Mouse (Mus musculus): ENCODE measurements around the gene Tuft1.
"Not testable (repeated sequence)": the region's sequence is repeated elsewhere in the genome, so short reads cannot be mapped to it uniquely, and the experiment has no call there.

Tuft1 gene

DNA sequence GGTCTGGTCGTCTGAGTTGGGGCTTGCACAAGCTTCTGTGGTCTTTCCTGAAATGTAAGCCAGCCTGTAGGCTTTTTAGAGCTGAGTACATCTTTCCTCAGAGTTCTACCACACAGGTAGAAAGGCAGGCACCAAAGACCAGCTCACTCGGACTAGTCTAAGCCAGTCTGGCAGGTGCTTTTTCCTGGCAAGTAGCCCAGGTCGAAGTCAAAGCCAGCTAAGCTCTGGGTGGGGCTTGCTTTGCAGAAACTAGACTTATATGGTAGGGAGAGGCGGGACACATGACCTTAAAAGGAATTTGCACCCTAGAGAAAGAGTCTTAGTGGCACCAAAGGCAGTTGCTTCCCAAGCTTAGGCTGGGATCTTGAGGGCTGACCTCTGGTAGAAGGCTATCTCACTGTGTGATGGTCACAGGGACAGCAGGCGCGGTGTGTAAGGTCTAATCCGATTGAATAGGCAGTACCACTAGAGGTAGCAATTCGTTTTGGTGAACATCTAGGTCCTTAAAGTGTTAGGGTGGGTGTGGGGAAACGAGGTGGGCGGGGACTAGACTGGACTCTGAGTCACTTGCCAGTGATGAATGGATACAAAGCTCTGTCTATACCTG lies 573 bp upstream of the Tuft1 start:
- DNase-seq = not testable (repeated sequence)

DNA sequence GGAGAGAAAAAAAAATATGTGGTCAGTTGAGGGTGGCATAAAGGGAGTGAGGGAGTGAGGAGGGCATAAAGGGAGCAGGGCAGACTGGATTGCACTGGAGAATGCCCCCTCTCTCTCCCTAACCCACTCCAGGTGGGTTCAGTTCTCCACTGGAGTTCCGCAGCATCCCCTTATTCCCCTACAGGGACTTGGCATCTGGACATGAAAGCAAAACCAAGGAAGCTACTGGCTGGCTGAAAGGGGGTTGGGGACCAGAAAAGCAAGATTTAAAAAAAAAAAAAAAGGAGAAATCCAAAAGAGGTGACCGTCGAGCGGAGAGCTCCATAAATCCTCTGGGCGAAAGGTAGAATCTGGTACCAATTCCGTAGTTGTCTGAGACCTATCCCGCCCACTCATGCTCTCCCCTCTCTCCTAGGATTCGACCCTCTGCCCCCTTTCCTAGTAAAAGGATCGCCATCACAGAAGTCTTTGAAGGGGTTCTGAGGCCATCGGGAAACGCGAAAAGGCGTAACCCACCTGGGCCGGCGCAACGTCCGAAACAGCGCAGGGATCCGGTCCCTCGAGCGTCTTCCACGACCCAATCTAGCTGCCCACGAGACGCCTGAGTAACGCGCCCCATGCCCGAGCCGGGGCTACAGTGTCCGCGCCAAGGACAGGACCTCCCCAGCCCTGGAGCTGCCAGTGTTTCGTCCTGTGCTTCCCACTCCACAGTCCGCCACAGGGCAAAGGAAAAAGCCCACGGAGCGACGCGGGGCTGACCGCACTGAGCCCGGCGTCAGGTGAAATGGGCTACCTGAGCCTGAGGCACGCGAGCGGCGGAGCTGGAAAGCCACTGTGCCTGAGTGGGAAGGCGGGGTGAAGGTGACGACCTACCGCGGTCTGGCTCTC lies 576 bp downstream of the Tuft1 start:
- not testable (repeated sequence) for DNase-seq

DNA sequence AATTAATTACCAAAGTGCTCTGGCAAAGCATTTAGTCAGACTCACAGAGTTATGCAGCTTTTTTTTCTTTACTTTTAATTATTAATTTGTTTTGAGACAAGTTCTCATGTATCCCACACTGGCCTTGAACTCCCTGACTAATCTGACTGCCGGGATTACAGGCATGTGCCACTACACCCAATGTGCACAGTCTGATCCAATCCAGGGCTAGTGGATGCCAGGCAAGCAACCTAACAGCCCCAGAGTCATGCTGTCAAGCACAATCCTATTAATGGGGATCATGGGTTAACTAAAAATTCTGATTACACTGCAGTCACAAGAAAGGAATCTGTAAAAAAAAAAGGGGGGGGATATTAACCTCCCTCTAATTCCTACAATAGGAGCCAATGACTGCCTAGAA lies 4.7 kb downstream of the Tuft1 start:
- not testable (repeated sequence) for DNase-seq

DNA sequence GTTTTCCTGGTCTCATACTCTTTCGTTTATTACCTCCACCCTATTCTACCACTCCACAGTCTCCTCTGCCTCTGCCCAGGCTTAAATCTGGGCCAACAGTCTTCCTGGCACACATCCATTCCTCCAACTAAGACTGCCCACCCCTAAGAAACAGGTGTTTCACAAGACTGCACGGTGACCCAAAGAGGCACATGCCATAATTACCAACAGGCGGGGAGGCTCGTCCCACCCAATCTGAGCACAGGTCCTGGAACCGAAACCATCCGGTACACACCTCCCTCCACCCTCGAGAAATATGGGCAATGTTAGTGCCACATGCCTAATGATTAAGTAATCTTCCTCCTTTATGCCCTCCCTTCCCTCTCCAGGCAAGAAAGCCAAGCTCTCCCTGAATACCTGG lies 8.3 kb downstream of the Tuft1 start:
- no peak for DNase-seq

DNA sequence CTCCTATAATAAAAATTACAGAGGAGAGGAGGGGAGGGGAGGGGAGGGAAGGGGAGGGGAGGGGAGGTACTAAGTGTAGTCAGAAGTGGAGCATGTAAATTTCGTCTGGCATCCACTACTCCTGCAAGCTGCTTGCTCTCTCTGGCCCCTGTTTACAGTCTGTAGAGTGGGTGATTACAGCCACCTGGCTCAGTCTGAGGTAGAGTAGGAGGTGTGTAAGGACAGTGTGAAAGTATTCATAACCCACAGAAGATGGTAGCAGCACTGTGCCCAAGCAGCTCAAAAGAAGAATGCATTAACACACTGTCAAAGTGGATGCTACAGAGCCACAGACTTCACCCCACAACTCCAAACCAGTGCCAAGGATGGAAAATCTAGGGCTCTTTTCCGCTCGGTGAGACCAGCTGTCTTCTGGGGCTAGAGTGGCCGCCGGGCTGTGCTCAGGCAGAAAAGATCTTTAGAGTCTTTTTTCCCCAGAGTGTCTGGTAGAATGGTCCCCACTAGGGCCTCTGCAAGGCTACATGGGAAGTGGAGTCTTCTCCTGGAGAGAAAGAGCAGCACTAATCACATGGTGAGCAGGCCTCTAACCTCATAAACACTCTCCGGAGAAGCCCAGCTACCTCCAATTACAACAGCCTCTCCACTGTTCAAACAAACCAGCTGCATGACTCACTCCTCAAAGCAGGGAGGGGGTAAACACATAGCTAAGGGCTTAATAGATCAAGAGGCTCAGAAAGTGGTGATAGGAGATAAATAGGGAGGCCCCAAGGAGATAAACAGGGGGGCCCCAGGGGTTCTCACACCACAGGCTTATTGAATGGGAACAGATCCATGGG lies 9.7 kb downstream of the Tuft1 start:
- peak; percentile 13 for DNase-seq

DNA sequence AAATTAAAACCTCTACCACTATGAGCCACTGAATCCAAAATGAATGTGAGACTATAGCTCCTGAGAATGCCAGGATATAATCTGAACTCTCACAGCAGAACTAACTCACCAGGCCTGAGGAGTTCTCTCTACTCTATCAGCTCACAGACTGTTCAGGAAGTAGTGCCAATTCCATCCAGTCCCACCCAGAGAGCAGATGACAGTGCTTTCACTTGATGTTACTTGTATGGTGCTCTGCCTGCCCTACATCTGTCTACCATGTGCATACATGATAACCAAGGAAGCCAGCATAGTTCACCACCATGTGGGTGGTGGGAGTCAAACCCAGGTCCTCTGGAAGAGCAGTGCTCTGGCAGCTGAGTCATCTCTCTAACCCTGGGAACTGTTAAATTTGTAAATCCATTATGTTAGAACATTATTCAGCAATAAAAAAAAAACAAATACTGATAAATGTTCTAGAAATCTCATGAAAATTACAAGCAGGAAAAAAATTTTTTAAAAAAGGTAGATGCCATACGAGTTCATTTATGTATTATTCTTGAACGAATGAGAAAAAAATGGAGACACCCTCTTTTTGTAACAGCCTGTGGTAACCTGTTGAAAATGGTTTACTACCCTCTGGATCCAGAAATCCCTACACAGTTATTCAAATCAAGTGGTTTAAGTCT lies 16.0 kb downstream of the Tuft1 start, which contains the start of gene Gm10972:
Gm10972 (plus strand) TSS at position 618 of the 668 bp plus-strand sequence.
- DNase-seq = not testable (repeated sequence)

DNA sequence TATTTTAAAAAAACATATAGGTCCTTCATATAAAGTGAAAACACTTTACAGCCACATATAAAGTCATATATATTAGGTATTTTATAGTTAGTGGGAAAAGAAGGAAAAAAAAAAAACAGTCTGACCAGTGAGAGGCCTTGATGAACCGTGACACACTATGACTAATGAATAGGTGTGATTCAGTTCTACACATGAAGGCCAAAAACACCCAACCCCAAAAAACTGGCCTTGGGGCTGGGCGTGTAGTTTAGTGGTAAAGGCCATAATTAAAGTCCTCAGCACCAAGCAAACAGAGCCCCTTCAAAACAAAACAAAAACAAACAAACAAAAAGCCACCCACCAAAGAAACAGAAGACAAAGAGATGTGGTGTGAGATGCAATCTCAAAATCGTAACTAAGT lies 28.8 kb downstream of the Tuft1 start:
- DNase-seq = no peak

DNA sequence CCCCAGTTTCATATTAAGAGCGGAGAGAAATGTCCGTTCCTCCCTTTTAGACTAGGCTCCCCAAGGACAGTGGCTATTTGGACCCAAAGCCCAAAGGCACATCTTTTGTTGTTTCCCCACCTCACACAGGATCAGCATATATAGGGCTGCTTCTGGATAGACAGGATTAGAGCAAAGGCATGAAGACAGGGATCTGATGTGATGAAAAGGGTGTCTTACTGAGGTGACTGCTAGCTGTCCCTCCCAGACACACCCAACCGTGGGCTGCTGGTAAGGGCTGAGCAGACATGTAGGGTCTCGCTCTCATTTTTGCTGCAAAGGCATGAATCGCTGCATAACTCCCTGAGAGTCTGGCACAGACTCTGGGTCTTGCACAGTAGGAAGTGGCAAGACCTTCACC lies 30.0 kb downstream of the Tuft1 start:
- DNase-seq = no peak

DNA sequence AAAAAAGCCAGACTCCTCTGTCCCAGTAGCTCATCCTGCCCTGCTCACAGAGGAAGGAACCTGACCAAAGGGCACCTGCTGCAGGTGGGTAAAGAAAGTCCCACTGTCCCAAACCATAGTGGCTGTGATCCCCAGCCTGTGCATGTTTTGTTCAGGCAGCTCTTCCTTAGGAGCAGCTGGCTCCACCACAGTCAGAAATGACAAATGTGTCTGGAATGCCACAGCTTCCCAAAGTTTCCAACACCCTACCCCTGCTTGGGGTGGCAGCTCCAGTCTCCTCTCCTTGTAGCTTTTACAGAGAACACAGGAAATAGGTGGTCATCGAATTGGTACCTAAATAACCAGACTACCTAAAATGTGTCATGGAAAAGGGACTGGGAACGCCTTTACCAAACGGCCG lies 34.4 kb downstream of the Tuft1 start:
- no peak for DNase-seq

DNA sequence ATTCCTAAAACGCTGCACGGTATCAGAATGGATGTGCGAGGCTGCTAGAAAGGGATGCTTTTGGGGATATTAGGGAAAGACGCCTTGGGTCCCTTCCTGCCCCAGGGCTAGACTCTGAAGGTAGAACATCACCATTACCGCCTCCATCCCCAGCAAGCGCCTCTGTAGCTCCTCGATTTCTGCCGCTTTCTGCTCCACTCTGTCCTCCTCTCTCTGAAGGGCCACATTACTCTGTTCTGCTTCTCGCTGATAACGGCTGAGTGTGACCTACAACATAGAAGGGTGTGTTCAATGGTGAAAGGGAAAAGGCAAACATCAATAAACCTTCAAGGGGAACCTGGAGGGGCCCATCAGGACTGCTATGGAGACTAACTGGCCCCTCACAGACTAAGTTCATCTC lies 36.1 kb downstream of the Tuft1 start:
- DNase-seq = no peak

DNA sequence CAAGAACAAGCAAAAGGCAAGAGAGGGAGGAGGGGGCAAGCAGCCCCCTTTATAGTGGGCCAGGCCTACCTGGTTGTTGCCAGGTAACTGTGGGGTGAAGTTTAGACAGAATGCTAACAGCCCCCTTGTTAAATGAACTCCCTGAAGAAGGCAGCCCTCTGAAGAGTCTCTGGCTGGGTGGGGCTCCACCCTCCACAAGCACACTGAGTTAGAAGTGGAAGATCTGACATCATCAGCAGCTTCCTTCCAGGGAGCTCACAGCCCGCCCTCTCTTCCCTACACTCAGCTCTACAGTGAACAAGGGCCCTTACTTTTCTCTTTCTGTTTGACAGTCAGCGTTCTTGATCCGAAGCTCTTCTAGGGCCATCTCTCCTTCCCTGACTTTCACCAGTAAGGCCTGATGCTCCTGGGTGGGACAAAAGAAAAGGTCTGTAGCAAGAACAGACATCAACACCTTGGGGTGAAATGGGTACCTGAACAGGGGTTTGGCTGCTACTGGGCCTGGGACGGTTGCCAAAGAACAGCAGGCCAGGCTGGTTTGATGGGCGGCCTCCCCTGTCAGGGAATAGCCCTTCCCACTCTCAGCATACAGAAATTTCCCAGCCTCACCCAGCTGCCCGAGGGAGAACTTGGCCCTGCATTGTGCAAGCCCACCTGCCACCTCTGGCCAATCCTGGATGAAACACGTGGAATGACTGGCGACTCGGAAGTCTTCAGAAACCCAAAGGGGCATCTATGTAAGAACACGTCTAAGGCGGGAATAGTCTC lies 36.7 kb downstream of the Tuft1 start:
- DNase-seq = no peak

DNA sequence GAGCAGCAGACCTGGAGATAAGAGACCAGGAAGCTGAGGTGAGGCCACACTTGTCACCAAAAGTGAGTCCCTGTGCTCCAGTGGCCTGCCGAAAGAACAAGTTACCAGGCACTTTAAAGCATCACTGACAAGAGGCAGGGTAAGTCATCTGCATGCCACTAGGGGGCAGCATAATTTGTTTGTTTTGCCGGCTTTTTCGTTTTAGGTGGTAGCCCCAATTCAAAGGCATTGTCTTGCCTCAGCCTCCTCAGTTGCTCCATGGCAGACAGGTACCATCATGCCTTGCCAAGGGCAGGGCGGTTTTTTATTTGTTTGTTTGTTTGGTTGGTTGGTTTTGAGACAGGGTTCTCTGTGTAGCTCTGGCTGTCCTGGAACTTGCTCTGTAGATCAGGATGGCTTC lies 42.0 kb downstream of the Tuft1 start:
- DNase-seq = peak; percentile 15

DNA sequence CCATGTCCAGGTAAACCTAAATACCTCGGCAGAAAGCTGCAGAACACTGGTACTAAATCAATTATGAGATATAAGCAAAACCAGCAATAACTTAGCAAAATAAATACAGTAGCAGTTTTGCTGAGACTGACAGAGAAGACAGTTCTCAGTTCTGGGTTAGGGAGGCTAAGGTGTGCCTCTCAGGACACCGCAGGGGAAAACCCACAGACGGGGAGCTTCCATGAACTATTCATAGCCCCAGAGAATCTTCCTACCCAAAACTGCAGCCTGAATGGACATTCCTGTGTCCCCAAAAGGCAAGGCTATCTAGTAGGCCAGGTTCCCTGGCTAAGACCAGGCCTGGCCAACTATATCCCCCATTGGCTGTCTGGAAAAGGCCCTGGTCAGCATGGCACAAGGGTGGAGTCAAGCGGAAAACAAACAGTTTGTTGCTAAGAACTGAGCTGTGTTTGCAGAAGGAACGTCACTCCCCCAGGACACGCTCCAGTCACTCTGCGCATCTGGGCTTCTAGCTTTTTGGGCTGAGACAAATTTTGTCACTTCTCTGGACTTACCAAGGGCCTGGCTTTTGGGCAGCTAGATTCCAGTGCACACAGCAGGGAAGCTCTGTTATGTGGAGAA lies 45.3 kb downstream of the Tuft1 start:
- DNase-seq = no peak

DNA sequence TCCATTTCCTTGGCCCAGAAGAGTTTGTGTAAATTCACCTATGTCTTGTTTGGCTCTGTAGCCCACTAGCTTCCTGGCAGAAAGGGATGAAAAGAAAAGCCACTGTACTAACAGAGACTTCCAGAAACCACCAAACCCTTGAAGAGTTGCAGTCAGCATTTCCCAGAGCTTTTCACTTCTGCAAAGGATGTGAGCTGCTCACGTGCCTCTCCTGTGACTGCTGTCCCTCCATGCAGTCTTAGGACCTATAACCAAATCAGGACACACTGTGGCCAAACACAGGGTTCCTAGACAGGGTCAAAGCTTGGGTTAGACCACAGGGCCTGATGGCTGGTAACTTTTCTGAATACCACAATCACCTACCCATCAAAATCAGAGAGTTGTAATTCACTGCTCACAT lies 46.4 kb downstream of the Tuft1 start:
- no peak for DNase-seq

DNA sequence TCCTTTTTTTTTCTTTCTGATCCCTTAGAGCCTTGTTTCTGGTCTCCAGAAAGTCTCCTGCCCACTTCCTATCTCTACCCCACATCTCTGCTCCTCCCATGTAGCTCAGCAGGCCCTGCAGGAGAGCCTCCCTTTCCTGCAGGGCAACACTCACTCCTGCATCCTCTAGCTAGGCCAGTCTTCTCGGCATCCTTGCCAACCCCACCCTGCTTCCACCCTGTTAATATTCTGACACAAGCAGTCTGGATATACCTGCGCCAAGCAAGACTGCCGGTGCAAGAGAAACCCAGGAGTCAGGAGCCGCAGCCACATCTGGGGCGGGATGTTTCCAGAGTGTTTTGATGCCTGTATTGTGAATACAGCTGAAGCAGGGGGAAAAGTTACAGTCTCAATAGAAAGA lies 46.8 kb downstream of the Tuft1 start:
- DNase-seq = no peak

DNA sequence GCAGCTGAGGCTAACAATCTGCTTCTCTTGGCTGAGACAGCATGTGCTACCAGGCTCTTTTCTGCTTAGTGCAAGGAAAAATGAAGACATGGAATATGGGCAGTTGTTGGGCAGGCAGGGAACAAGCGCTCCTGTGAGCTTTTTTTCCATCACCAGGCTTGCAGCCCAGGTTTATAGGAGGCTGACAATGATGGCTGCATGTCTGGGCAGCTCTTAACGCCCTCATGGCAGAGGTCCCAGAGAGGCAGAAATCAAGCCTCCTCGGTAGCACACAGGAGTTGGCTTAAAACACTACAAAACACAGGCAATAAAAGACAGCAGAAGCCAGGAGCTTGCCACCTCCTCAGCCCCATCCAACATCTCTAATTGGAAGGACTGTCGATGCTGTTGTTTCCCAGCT lies 47.3 kb downstream of the Tuft1 start:
- peak; percentile 5 for DNase-seq

DNA sequence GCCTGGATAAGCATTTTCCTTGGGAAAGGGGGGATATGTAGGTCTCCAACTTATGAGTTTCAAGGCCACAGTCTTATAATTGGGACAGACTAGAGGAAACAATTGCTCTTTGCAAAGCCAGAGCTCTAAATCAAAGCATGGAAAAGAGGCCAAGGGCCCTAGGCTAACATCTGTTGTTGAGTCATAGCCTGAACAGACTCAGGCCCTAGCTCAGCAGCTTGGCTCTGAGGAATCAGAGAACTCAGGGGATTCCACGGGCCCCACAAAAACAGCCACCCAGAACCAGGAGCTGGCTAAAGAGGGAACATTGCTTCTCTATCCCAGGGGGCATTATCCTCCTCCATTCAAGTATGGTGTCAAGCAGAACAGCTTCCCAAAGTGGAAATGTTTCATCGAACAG lies 48.1 kb downstream of the Tuft1 start:
- DNase-seq = no peak

DNA sequence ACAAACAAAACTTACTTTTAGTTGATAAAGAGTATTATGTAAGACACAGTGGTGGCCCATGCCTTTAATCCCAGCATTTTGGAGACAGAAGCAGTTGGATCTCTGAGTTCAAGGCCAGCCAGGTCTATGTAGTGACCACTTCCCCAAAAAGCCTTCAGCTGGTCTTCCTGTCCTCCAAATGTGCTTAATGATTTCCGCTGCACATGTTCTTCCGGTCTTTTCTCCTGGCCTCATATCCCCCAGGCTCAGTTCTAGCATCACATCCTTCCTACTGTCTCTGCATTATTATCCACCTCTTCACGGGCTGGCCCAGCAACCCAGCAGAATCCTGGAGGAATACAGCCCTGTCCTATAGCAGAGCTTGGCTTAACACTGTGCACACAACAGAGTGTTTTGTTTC lies 49.1 kb downstream of the Tuft1 start:
- no peak for DNase-seq

DNA sequence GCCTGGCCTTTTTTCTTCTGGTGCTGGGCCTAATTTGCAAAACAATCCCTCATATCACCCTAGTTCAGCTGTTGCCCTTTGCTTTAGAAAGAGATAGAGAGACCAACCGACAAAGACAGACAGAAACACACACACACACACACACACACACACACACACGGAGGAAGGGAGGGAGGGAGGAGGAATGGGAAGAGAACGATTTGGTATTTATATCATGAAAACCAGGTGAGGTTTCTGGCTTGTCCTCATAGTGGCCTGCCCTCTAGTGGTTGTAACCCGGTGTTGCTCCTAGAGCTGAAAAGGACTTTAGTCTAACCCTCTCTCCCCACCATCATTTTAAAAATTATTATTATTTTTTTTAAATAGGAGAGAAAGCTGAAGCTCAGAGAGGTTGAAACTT lies 56.7 kb downstream of the Tuft1 start:
- DNase-seq = peak; percentile 26

DNA sequence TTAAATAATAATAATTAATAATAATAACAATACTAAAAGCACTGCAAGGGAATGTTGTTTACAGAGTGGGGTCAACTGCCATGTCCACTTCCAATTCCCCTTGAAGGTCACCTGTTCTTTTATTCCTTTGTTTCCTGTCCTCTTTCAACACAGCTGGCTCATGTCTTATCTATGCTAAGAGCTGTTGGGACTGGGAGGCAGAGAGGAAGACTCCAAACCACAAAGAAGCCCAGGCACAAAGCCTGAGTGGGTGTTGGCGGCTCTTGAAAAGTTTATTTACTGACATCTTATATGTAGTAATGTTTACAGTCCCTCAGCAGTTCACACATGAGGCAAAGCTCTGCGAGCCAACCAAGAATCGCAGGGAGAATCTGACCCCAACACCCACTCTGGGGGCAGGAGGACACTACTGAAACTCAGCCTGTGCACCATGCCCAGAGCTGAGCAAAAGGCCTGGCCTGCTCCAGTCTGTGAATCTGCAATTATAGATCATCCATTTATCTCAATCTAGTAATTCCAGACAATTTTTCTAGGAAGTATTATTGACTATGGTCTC lies 61.4 kb downstream of the Tuft1 start:
- no peak for DNase-seq

DNA sequence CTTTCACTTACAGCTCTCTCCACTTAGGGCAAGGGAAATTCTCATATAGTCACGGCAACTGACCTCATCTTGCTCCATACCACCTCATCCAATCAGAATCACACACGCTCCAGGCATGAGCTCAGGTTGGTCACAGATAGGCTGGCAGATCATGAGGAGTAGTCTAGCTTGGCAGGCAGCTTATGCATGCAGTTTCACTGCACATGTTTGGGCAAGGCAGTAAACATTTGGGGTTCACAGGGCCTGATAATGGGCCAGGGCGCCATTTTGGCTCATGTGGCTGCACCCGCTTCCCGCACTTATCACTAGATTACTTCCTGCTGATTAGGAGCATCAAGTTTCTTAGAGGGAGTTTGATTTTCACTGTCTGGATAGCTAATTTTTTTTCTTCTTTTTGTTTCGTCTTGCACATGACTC lies 62.8 kb downstream of the Tuft1 start:
- DNase-seq = no peak
